Mouse (Mus musculus): Measurements from ENCODE around the gene Egfr.

The Egfr gene

DNA sequence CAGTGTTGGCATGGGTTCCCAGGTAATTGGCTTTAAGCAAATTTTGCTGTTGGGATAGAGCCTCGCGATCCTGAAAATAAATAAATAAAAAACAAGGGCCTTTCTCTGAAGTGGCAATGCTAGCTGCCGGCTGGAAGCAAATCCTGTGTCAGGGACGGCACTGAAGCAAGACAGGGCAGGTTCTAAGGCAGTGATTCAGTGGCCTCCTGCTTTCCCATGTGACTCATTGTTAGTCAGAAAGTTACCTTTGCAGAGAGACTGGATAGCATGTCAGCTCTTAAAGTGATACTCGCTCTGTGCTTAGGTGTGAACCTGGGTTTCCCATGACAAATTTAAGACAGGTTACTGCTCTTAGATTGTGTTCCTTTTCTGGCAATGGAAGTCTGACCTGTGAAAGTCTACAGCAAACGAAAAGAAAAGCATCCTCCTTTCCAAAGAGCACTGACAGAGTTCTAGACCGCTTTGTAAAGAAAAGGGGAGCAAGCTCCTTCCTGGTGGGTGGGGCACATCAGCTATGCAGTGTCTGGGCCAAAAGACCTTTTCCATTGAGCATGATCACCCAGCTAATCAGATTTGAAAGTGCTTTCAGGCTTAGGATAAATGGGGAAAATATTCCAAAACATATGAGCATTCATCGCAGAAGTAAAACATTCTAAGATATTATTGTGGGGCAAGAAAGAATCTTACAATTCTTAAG lies 78.7 kb downstream of the Egfr start:
- DNase-seq, result no peak

- DNase-seq, result no peak
Measured at GRCm38 (mm10) chr11:16831974-16832464, 80.0 kb downstream of the Egfr start.

- DNase-seq, result no peak
Measured at GRCm38 (mm10) chr11:16838772-16839171, 86.8 kb downstream of the Egfr start.

DNA sequence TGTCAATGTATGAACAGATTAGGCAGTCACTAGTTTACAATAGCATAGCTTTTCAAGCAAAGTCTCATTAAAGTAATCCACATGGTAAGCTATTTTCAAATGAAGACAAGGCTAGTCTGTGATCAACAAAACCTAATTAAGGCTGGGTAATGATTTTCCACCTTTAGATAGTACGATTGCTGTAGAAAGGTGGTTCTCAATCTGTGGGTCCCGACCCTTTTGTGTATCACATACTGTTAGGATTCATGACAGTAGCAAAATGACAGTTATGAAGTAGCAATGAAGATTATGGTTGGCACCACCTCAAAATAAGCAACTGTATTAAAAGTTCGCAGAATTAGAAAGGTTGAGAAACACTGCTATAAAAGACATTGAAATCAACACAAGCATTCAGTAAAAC lies 90.9 kb downstream of the Egfr start:
- no peak for DNase-seq

- DNase-seq, result no peak
Measured at GRCm38 (mm10) chr11:16843889-16844568, 92.0 kb downstream of the Egfr start.

DNA sequence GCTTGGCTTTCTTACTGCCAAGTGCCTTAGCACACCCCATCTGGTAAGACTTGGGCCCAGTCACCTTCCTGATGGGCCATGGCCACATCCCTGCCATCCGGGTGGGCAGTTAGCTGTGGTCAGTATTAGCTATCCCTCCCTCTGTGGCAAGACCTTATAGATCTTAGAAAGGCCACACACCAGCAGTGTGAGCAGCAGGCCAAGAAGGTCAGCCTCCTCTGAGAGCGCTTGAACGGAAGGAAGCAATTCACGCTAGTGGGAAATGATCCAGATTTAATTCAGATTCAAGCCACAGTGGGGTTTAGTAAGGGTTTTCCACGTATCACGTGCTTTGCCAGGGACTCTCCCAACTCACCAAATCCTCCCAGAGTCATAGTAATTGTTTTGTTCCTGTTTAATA lies 96.9 kb downstream of the Egfr start:
- DNase-seq, result no peak

DNA sequence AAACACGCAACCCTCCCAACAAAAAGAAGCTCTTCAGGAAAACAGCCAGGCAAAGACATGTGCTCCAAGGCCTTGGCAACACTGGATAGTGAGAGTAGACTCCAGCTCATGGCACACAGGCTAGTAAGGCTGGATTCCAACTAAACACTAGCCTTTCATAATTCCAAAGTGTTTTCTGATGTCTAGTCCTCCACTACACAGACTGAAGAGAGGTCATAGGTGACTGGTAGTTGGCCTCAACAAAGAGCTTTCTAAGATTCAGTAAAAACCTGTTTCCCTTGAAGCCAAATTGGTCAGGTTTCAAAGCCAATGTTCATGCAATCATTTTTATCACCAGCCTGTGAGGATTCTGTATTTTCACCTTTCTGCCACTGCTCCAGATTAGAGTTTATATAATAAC lies 99.4 kb downstream of the Egfr start:
- no peak for DNase-seq

GRCm38 (mm10) chr11:16854111-16854510 lies 102.1 kb downstream of the Egfr start:
- no peak for DNase-seq

GRCm38 (mm10) chr11:16857346-16857745 lies 105.3 kb downstream of the Egfr start:
- no peak for DNase-seq

- no peak for DNase-seq
Measured at GRCm38 (mm10) chr11:16861037-16861436, 109.0 kb downstream of the Egfr start.

GRCm38 (mm10) chr11:16863547-16863946 lies 111.5 kb downstream of the Egfr start:
- DNase-seq, result no peak

DNA sequence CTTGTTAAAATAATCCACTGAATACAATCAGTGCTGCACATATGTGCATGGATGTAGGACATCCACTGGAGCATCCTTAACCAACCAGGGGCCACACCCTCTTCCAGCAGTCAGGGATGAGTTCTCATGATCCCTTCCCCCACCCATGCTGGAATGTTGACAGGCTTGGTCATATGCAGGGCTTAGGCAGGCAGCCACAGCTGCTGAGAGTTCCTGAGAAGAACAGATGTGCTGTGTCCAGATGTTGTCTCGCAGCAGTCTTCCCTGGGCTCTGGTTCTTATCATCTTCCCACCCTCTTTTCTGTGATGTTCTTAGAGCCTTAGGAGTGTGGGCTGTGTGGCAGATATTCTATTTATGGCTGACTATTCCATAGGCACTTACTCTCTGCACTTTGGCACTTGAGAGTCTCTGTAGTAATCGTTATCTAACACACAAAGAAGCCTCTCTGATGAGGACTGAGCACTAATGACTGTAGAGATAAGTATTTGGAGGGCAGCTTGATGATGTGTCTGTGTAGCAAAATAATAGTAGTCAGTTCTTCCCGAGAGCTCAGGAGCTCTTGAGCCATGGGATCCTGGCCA lies 113.1 kb downstream of the Egfr start:
- no peak for DNase-seq

DNA sequence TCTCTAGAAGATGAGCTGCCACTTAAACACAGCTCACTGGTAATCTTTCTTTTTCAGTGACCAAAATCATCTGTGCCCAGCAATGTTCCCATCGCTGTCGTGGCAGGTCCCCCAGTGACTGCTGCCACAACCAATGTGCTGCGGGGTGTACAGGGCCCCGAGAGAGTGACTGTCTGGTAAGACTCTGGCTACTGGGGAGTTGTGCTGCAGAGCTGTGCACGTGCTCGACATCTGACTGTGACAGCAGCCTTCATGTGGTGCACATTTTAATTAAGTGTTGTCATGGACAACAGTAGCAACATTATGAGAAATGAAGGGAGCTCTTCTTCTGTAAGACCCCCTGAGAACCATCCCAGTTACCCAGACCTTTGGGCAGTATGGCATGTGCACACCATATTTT lies 116.0 kb downstream of the Egfr start:
- DNase-seq, result no peak

DNA sequence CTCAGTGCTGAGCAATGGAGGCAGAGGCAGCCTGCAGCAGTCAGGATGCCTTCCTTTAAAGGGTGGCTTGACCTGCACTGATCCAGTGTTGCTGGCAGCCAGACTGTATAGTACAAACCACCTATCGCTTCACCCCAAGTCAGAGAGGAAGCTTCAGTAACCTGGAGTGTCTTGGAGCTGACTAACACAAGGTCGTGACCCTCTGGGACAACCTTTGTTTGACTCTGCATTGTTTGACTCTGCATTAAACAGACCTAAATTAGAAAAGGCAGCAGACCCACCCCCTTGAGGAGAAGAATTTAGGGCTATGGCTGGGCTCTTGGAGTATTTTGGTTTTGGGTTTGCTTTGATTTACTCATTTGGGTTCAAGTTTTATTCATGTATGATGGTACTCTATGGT lies 117.5 kb downstream of the Egfr start:
- no peak for DNase-seq

DNA sequence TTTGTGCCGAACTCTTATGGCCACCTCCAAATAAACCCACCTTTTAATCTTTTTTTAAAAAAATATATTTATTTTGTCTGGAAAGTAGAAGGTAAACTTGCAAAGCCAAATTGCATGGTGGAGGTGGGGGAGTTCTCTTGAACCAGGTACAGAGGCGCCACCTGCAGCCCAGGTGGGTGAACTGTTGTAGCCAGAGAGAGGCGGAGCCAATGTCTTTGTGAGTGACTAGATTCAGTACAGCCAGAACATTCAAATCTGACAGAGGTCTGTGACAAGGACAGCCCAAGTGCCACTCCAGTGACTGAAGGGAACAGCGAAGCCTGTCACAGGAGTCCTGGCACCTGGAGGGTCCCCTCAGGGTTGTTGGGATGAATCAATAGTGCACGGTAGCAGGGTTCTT lies 119.1 kb downstream of the Egfr start:
- peak; percentile 22 to 30 for DNase-seq

DNA sequence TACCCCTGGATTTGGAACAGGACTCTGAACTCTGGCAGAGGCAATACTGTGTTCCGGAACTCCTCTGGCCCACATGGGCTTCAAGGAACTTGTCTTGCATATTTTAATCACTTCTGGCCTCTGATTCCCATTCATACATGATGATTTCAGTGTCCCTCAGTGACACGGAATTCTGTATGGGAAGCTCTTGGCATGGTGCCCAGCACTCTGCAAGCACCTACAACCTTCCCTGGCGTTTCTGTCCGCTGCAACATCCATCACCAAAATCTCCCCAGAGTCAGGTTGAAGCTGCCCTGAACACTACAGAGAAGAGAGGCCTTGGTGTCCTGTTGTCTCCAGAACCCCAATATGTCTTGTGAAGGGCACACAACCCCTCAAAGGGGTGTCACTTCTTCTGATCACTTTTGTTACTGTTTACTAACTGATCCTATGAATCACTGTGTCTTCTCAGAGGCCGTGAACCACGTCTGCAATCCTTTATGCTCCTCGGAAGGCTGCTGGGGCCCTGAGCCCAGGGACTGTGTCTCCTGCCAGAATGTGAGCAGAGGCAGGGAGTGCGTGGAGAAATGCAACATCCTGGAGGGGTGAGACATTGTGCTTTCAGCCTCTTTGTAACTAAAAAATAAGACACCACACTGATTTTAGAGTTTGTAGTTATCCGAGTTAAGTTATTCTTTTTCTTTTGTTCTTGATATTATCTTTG lies 125.8 kb downstream of the Egfr start:
- peak; percentile 27 to 29 for DNase-seq

DNA sequence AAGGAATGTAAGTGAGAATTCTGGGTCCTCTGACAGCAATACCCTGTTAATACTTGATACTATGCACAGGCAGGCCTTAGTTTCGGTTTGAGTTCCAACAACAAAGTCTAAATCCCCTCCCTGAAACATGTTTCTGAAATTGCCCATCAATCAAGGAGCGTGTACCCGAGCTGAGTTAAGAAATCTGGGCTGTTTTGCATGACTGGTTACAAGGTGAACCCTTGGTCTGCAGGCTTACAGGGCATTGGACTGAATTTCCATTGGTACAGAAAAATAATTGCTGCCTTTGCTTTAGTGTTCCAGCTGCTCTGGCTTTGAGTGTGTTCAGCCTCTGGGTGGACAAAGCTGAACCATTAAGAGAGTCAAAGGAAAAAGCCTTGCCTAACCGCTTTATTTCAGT lies 129.9 kb downstream of the Egfr start:
- DNase-seq, result no peak

DNA sequence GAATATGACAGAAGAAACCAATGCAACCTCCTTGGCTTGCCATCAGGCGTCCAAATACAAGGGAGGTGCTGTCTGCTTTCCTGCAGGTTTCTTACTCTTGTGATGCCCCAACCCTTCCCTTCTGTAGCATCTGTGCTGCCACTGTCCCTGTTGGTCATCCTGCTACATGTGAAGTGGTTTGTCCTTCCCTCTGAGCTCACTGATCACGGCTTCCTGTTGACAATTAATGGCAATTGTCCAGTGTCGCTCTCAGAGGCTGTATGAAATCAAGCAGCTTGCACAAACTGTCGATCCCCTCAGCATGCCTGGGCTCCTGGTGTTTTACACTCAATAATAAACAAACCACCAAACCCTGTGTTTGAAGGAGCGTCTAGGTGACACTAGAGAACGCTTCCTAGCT lies 134.1 kb downstream of the Egfr start:
- DNase-seq, result no peak

DNA sequence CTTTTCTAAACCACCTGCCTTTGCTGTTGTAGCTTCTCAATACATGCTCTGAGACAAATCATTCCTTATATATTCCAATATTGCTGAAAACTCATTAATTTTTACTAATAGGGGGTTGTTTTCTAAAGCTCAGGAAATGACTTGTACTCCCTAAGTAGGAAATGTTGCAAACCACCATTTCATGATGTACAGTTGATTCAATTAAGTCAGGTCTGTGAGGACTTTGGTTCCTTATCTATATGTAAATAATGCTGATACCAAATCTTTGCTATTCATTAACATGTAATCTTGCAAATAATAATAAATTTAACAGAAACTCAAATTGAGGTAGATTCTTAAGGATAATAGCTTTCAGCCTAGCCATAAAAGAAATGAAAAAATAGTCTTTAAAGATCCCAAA lies 136.1 kb downstream of the Egfr start:
- no peak for DNase-seq

- DNase-seq, result no peak
Measured at GRCm38 (mm10) chr11:16895441-16896356, 143.7 kb downstream of the Egfr start.

GRCm38 (mm10) chr11:16897681-16898080 lies 145.7 kb downstream of the Egfr start:
- DNase-seq, result no peak

DNA sequence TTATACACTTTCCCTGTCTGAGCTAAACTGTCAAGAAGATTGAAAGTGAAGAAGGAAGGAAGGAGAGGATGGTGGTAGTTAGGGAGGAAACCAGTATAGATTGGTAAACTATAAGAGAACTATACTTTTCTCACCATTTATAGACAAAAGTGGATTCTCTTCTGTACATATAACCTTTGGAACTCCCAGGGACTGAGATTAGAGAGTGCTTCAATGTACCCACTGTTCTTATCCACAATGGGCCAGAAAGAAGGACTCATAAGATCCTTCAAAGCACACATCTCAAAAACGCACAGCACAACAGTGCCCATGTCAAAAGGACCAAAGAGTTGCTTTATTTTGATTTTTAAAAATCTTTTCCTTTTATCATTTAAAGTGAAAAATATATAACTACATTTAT lies 148.2 kb downstream of the Egfr start:
- DNase-seq, result no peak
